Mouse (Mus musculus): ENCODE data around the gene Ehd2.
A peak's percentile ranks its signal among the peaks of the same experiment; 100 is the strongest.

The Ehd2 gene

GRCm38 (mm10) chr7:15974712-15975111 is 7.3 kb upstream of the Ehd2 start:
- DNase-seq: peak; percentile 74 to 80

GRCm38 (mm10) chr7:15972247-15972646 is 4.9 kb upstream of the Ehd2 start:
- no peak for DNase-seq

GRCm38 (mm10) chr7:15969674-15970073 is 2.3 kb upstream of the Ehd2 start:
- DNase-seq: no peak

GRCm38 (mm10) chr7:15968322-15968721 is 955 bp upstream of the Ehd2 start:
- no peak for DNase-seq

GRCm38 (mm10) chr7:15966489-15966888 is 878 bp downstream of the Ehd2 start:
- no peak for DNase-seq

- DNase-seq: no peak
Observed at GRCm38 (mm10) chr7:15963798-15964652, 3.3 kb downstream of the Ehd2 start.

- peak; percentile 85 to 91 for DNase-seq
Observed at GRCm38 (mm10) chr7:15962311-15963288, 4.8 kb downstream of the Ehd2 start.

- no peak for DNase-seq
Observed at GRCm38 (mm10) chr7:15961798-15962197, 5.6 kb downstream of the Ehd2 start.

- DNase-seq: peak in 1 of 2 experiments; percentile 40
Observed at GRCm38 (mm10) chr7:15961239-15961638, 6.1 kb downstream of the Ehd2 start.

- no peak for DNase-seq
Observed at GRCm38 (mm10) chr7:15960691-15961090, 6.7 kb downstream of the Ehd2 start.

- no peak for DNase-seq
Observed at GRCm38 (mm10) chr7:15956143-15956542, 11.2 kb downstream of the Ehd2 start.

- no peak for DNase-seq
Observed at GRCm38 (mm10) chr7:15955509-15955908, 11.9 kb downstream of the Ehd2 start.

GRCm38 (mm10) chr7:15954978-15955443 is 12.4 kb downstream of the Ehd2 start:
- peak; percentile 80 to 86 for DNase-seq

GRCm38 (mm10) chr7:15954436-15954835 is 12.9 kb downstream of the Ehd2 start:
- DNase-seq: no peak

- DNase-seq: peak; percentile 41 to 54
Observed at GRCm38 (mm10) chr7:15953307-15954074, 13.9 kb downstream of the Ehd2 start.

GRCm38 (mm10) chr7:15952416-15952815 is 15.0 kb downstream of the Ehd2 start:
- DNase-seq: no peak

GRCm38 (mm10) chr7:15950008-15950407 is 17.4 kb downstream of the Ehd2 start:
- no peak for DNase-seq

GRCm38 (mm10) chr7:15949216-15949790 is 18.1 kb downstream of the Ehd2 start:
- no peak for DNase-seq

- peak; percentile 90 to 93 for DNase-seq
Observed at GRCm38 (mm10) chr7:15948381-15948941, 18.9 kb downstream of the Ehd2 start.

- no peak for DNase-seq
Observed at GRCm38 (mm10) chr7:15947653-15948260, 19.6 kb downstream of the Ehd2 start.
